Mouse (Mus musculus) bone marrow, adult 2 months (tissue): ENCODE results near the gene Syt14.

Experiments used
- CTCF ChIP-seq: fragments of 200-500 bp; IDR thresholded peaks from 2 replicates; pipeline ENCODE4 v1.5.1; 2011; ENCODE audit warnings: low read length, control low read depth; ENCODE audit not compliant: control insufficient read depth, insufficient read depth
- POLR2A ChIP-seq: fragments of 200-500 bp; IDR thresholded peaks from 2 replicates; pipeline ENCODE4 v1.6.1; 2011; ENCODE audit warnings: low read depth, mild to moderate bottlenecking, control low read depth, low read length, borderline replicate concordance; ENCODE audit not compliant: control insufficient read depth

DNA sequence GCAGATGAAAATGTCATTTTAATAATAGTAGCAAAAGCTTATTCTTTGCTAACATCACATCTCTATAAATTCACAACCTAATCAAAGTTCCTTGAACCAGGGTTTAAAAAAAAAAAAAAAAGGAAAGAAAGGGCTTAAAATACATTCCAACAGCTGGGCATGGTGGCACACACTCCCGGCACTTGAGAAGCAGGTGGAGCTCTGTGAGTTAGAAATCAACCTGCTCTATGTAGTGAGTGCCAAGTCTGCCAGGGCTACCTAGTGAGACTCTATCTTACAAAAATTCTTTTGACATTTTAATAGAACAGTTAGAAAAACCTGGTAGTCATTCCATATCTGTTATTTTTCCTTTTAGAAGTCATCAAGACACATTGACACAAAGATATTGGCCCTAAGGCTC, 31.0 kb downstream of the Syt14 start:
- TF ChIP-seq CTCF (no peak), POLR2A (no peak)
